Mouse (Mus musculus): ENCODE measurements around the gene Slc25a14. TPM values are rescaled to one million over a fixed set of nuclear protein-coding genes. Genes with fewer than 3 reads are reported as not detected.

The Slc25a14 gene
- polyA plus RNA-seq (2011; ENCODE audit: insufficient read depth, insufficient read length, low read depth, missing spikeins): 7.4 and 8.2 TPM in 2 replicates

GRCm38 (mm10) chrX:48623379-48624053, at the start of gene Slc25a14:
Gene Slc25a14 (plus strand): TSS chrX:48623413.
- Histone ChIP-seq H3K36me3 (ENCODE audit: control insufficient read depth, insufficient read depth, low read length, poor library complexity, severe bottlenecking) (no peaks in the 10 kb centered on the region), H3K9me3 (replicated peaks; ENCODE audit: control insufficient read depth, insufficient read depth, low read length, poor library complexity, severe bottlenecking) (no peaks in the 10 kb centered on the region), H3K9ac (ENCODE audit: low read depth, poor library complexity, severe bottlenecking) (peak within 1 kb of the TSS; percentile 23), H3K4me1 (ENCODE audit: control insufficient read depth, insufficient read depth, low read length) (no peaks in the 10 kb centered on the region), H3K4me3 (ENCODE audit: low read depth, low read length) (peak within 1 kb of the TSS; percentile 82), H3K27ac (ENCODE audit: insufficient read depth, low read length) (peak within 1 kb of the TSS; percentile 50; the same call in 1 of the 2 replicates), H3K27me3 (ENCODE audit: control insufficient read depth, insufficient read depth, low read length, poor library complexity, severe bottlenecking) (no peaks in the 10 kb centered on the region)
- TF ChIP-seq EP300 (IDR thresholded peaks at IDR 0.05; ENCODE audit: insufficient read depth, low read depth, low read length) (no peak), POLR2A (IDR thresholded peaks at IDR 0.05; ENCODE audit: insufficient read depth, low read length) (no peak), CTCF (IDR thresholded peaks at IDR 0.05; ENCODE audit: low read depth, low read length) (no peak)

GRCm38 (mm10) chrX:48583332-48583731, 39.9 kb upstream of the Slc25a14 start:
- Histone ChIP-seq H3K4me3 (ENCODE audit: low read depth, low read length) (no peak overlapping the region), H3K27ac (ENCODE audit: insufficient read depth, low read length) (no peak overlapping the region), H3K27me3 (ENCODE audit: control insufficient read depth, insufficient read depth, low read length, poor library complexity, severe bottlenecking) (no peaks in the 10 kb centered on the region), H3K9ac (ENCODE audit: low read depth, poor library complexity, severe bottlenecking) (no peak overlapping the region), H3K36me3 (ENCODE audit: control insufficient read depth, insufficient read depth, low read length, poor library complexity, severe bottlenecking) (no peaks in the 10 kb centered on the region; the same call in 1 of the 2 replicates), H3K9me3 (replicated peaks; ENCODE audit: control insufficient read depth, insufficient read depth, low read length, poor library complexity, severe bottlenecking) (no peaks in the 10 kb centered on the region), H3K4me1 (ENCODE audit: control insufficient read depth, insufficient read depth, low read length) (no peaks in the 10 kb centered on the region)
- TF ChIP-seq CTCF (IDR thresholded peaks at IDR 0.05; ENCODE audit: low read depth, low read length) (no peak), EP300 (IDR thresholded peaks at IDR 0.05; ENCODE audit: insufficient read depth, low read depth, low read length) (no peak), POLR2A (IDR thresholded peaks at IDR 0.05; ENCODE audit: insufficient read depth, low read length) (no peak)

DNA sequence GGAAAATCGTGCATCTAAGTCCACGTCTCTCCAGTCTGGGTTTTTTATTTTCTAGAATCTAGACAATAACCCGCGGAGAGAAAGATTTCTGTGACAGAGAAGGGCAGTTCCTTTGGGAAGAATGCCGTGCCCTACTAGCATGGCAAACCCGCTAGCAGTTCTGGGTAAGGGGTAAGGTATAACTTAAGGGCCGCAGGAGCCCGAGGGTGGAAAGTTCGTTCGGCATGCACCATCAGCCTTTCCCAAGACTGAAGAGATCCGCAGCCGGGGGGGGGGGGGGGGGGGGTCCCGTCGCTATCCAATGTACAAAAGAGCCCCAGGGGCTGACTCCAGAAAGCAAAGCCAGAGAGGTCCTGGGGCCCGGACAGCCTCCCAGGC, 29.5 kb upstream of the Slc25a14 start:
- Histone ChIP-seq H3K4me3 (ENCODE audit: low read depth, low read length) (peak overlapping the region; percentile 90), H3K36me3 (ENCODE audit: control insufficient read depth, insufficient read depth, low read length, poor library complexity, severe bottlenecking) (peaks cover 10% of the 10 kb centered on the region), H3K27me3 (ENCODE audit: control insufficient read depth, insufficient read depth, low read length, poor library complexity, severe bottlenecking) (no peaks in the 10 kb centered on the region), H3K9me3 (replicated peaks; ENCODE audit: control insufficient read depth, insufficient read depth, low read length, poor library complexity, severe bottlenecking) (no peaks in the 10 kb centered on the region), H3K9ac (ENCODE audit: low read depth, poor library complexity, severe bottlenecking) (peak overlapping the region; percentile 89), H3K27ac (ENCODE audit: insufficient read depth, low read length) (no peak overlapping the region), H3K4me1 (ENCODE audit: control insufficient read depth, insufficient read depth, low read length) (no peaks in the 10 kb centered on the region)
- no peak for TF ChIP-seq EP300 (IDR thresholded peaks at IDR 0.05; ENCODE audit: insufficient read depth, low read depth, low read length)
- TF ChIP-seq CTCF (IDR thresholded peaks at IDR 0.05; ENCODE audit: low read depth, low read length): no peak
- no peak for TF ChIP-seq POLR2A (IDR thresholded peaks at IDR 0.05; ENCODE audit: insufficient read depth, low read length)

DNA sequence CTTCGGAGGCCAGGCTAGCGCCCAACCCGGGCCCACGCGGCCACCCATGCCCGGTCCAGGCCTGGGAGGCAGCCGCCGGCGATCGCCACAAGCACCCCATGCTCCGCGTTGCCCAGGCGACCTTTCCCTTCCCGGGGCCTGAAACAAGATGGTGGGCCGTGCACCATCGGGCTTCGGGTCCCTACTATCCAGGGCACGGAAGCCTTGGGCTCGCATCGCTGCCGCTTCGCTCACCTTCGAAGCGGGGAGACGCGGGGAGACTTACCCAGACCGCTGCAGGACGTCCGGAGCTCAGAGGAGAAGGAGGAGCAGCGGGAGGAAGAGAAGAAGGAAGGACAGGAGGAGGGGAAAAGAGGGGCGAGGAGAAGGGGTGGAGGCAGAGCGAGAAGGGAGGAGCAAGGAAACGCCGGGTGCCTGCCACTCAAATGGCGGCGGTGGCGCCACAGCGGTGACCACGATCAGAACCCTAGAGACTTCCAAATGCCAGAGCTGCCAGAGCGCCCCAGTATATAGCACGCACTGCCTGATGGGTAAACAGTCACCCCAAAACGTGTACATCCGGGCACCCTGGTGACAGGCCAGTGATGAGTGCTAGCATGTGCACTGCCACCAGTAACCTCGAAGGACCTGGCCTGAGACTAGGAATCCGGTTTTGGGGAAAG, 29.0 kb upstream of the Slc25a14 start, which contains the start of gene Zfp280c:
Gene Zfp280c, minus strand, starts transcription at position 406 of the 662 bp plus-strand sequence.
- Histone ChIP-seq H3K4me1 (ENCODE audit: control insufficient read depth, insufficient read depth, low read length) (no peaks in the 10 kb centered on the region), H3K9ac (ENCODE audit: low read depth, poor library complexity, severe bottlenecking) (peak within 1 kb of the TSS; percentile 89), H3K27ac (ENCODE audit: insufficient read depth, low read length) (0 out of 2 replicates have a peak within 1 kb of the TSS, but pooled peaks have one; percentile 31), H3K9me3 (replicated peaks; ENCODE audit: control insufficient read depth, insufficient read depth, low read length, poor library complexity, severe bottlenecking) (no peaks in the 10 kb centered on the region), H3K4me3 (ENCODE audit: low read depth, low read length) (peak within 1 kb of the TSS; percentile 90), H3K27me3 (ENCODE audit: control insufficient read depth, insufficient read depth, low read length, poor library complexity, severe bottlenecking) (no peaks in the 10 kb centered on the region), H3K36me3 (ENCODE audit: control insufficient read depth, insufficient read depth, low read length, poor library complexity, severe bottlenecking) (peaks cover 10% of the 10 kb centered on the region)
- TF ChIP-seq POLR2A (IDR thresholded peaks at IDR 0.05; ENCODE audit: insufficient read depth, low read length): no peak
- TF ChIP-seq CTCF (IDR thresholded peaks at IDR 0.05; ENCODE audit: low read depth, low read length): no peak
- TF ChIP-seq EP300 (IDR thresholded peaks at IDR 0.05; ENCODE audit: insufficient read depth, low read depth, low read length): no peak

- no peaks in the 10 kb centered on the region for H3K4me1 ChIP-seq (ENCODE audit: control insufficient read depth, insufficient read depth, low read length)
- no peak overlapping the region for H3K9ac ChIP-seq (ENCODE audit: low read depth, poor library complexity, severe bottlenecking)
- no peak overlapping the region for H3K27ac ChIP-seq (ENCODE audit: insufficient read depth, low read length)
- no peaks in the 10 kb centered on the region; the same call in 1 of the 2 replicates for H3K36me3 ChIP-seq (ENCODE audit: control insufficient read depth, insufficient read depth, low read length, poor library complexity, severe bottlenecking)
- no peaks in the 10 kb centered on the region for H3K9me3 ChIP-seq (replicated peaks; ENCODE audit: control insufficient read depth, insufficient read depth, low read length, poor library complexity, severe bottlenecking)
- no peak overlapping the region for H3K4me3 ChIP-seq (ENCODE audit: low read depth, low read length)
- TF ChIP-seq EP300 (IDR thresholded peaks at IDR 0.05; ENCODE audit: insufficient read depth, low read depth, low read length) (no peak), POLR2A (IDR thresholded peaks at IDR 0.05; ENCODE audit: insufficient read depth, low read length) (no peak), CTCF (IDR thresholded peaks at IDR 0.05; ENCODE audit: low read depth, low read length) (no peak)
- no peaks in the 10 kb centered on the region for H3K27me3 ChIP-seq (ENCODE audit: control insufficient read depth, insufficient read depth, low read length, poor library complexity, severe bottlenecking)
Measured at GRCm38 (mm10) chrX:48596053-48596452, 27.2 kb upstream of the Slc25a14 start.

GRCm38 (mm10) chrX:48596906-48597305, 26.3 kb upstream of the Slc25a14 start:
- Histone ChIP-seq H3K27me3 (ENCODE audit: control insufficient read depth, insufficient read depth, low read length, poor library complexity, severe bottlenecking) (no peaks in the 10 kb centered on the region), H3K36me3 (ENCODE audit: control insufficient read depth, insufficient read depth, low read length, poor library complexity, severe bottlenecking) (no peaks in the 10 kb centered on the region), H3K4me3 (ENCODE audit: low read depth, low read length) (no peak overlapping the region), H3K9ac (ENCODE audit: low read depth, poor library complexity, severe bottlenecking) (no peak overlapping the region), H3K4me1 (ENCODE audit: control insufficient read depth, insufficient read depth, low read length) (no peaks in the 10 kb centered on the region), H3K9me3 (replicated peaks; ENCODE audit: control insufficient read depth, insufficient read depth, low read length, poor library complexity, severe bottlenecking) (no peaks in the 10 kb centered on the region), H3K27ac (ENCODE audit: insufficient read depth, low read length) (no peak overlapping the region)
- TF ChIP-seq EP300 (IDR thresholded peaks at IDR 0.05; ENCODE audit: insufficient read depth, low read depth, low read length): no peak
- no peak for TF ChIP-seq CTCF (IDR thresholded peaks at IDR 0.05; ENCODE audit: low read depth, low read length)
- no peak for TF ChIP-seq POLR2A (IDR thresholded peaks at IDR 0.05; ENCODE audit: insufficient read depth, low read length)

All from ES-Bruce4 (cell line).